Mouse (Mus musculus): Measurements from ENCODE around the gene Frmd8.

DNA sequence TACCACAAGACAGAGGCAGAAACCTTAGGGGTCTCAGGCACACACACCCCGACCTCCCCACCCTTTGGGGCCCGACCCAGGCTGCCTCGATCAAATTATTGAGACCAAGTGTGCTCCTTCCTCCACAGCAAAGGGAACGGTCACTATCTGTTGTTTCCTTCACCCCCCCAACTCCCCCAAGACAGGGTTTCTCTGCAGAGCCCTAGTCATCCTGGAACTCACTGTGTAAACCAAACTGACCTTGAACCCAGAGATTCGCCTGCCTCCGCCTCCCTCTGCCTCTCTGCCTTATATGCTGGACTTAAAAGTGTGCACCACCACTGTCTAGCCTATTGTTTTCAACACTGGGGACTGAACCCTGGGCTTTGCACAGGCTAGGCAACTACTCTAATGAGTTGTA is 3.4 kb downstream of the Frmd8 start:
- TF ChIP-seq CTCF (IDR thresholded peaks at IDR 0.05; ENCODE audit: control insufficient read depth, insufficient read depth, low read length) (no peak), POLR2A (IDR thresholded peaks at IDR 0.05; ENCODE audit: borderline replicate concordance, control insufficient read depth, low read depth, low read length) (no peak)
